Mouse (Mus musculus): Measurements from ENCODE around the gene Elp5.

GRCm38 (mm10) chr11:69992396-69992795 lies 10.1 kb upstream of the Elp5 start:
- TF ChIP-seq CTCF (IDR thresholded peaks at IDR 0.05; ENCODE audit: control insufficient read depth, insufficient read depth, low read length) (no peak), POLR2A (IDR thresholded peaks at IDR 0.05; ENCODE audit: borderline replicate concordance, control insufficient read depth, low read depth, low read length) (no peak)
